Mouse (Mus musculus) natural killer cell, adult 2 months (primary cell): ENCODE measurements around the gene Prkg1.

Source experiments
- DNase-seq, 2 experiments: peaks; one replicate each; pipeline ENCODE4 v3.0.0; 2022; ENCODE audit warnings: low spot score in 2 of 2

The Prkg1 gene

DNA sequence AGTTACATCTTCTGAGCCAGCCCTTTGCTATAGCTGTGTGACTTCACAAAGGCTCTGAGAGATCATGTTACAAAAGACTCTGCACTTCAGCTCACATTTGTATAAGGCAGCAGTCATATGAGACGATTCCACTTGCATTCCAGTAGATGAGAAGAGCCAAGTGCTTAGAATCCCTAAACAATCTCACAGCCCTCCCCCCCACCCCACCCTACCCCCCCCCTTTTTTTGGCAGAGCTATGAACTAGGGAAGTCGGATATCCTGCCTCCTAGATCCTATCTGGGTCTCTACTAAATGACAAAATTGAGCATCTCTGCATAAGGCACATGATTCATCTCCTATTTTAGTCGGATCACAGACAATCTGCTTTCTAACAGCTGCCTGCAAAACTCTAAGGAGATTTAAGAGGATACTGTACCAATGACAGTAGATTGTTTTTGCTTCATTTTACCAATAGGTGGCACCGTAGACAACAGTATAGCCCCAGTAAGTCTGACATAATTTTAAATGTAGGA is 921.7 kb downstream of the Prkg1 start:
- DNase-seq = no peak

DNA sequence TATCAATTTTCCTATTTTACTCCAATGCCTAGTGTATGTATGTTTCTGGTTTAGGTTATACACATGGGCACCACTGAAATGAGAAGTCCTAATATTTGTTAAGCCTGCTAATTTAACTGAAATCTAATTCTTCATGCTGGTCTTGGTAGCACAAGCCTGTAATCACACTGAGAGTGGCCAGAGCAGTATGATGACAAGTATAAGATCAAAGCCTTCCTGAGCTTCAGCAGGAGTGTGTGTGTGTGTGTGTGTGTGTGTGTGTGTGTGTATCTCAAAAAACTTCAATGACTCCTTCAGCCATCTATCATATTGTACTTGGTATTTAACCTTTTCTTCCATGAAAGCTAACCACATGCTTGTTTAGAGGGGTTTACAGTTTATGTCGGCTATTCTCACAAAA is 922.2 kb downstream of the Prkg1 start:
- DNase-seq = no peak

DNA sequence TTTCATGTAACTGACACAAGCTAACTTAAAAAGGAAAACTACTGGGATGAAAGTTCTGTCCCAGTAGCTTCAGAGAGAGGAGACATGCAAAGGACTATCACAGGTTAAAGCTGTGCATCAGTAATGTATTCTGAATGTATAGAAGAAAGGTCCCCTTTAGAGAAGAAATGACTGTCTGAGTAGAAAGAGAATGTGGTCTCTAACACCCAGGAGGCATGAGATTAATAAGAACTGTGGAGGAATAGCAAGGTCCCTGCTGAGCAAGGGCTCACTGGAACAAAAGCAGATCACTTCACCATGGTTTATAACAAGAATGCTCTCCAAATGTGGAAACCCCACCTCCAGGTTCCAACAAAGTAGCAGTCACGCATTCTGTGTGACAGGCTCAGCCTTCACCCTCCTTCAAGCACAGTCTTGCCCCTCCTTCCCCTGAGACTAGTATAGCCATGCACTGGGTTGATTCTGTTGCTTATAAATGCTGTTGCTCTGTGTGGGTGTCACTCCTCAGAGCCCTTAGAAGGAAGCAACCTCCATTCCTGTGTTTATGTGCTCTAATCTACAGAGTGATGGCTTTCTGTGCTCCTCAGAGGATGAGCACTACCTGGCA is 931.7 kb downstream of the Prkg1 start:
- no peak for DNase-seq

DNA sequence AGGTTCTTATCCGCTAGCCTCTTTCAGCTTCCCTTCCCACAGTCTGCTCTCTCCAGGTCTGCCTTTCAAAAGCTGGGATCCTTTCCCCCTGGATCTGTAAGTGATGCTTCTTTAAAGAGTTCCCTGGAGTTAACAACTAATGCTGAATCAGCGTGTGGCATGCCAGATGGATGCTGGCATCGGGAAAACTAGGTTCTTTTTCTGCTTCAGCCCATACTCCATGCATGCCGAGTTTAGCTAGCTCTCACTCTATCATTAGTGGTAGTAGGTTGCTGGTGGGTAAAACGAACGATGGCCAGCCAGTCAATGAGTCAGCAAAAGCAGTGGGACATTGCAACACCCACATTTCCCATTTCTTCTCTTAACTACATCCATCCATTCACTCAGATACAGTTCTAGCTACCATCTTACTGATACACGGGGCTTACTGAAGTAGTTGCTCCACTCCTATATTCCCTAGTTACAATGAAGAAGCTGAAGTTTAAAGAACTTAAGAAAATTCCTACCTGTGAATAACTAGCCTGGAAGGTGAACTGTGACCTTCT is 935.5 kb downstream of the Prkg1 start:
- DNase-seq = no peak

DNA sequence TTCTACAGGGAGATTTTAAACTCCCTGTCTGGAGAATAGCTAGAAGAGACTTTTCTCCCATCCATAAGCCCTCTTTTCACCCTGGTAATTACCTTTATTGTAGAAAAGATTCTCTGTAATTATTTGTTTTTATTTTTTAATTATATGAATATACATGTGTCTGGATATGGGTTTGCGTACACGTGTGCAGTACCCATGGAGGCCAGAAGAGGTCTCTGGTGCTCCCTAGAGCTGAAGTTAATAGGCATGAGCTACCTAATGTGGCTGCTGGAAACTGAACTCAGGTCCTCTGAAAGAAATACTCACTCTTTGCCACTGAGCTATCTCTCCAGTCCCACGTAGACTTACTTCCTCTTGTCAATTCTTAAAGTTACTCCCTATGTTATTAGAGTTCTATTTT is 937.0 kb downstream of the Prkg1 start:
- DNase-seq = no peak

DNA sequence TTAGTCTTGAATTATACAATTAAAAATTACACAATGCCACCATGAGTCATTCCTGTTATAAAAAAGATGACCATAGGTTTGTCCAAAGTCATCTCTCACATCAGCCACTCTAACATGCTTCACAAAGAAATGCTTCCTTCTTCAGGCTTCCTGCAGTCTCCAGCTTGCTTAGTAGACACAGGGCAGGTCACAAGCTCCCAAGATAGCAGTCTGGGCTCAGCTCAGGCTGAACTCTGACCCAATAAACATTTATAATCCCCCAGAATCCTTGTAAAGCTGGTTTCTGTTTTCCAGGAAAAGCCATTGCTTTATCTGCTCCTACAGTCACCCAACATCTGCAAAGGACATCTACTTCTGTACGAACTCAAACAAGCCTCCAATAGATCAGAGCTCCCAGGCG is 938.7 kb downstream of the Prkg1 start:
- DNase-seq = no peak

DNA sequence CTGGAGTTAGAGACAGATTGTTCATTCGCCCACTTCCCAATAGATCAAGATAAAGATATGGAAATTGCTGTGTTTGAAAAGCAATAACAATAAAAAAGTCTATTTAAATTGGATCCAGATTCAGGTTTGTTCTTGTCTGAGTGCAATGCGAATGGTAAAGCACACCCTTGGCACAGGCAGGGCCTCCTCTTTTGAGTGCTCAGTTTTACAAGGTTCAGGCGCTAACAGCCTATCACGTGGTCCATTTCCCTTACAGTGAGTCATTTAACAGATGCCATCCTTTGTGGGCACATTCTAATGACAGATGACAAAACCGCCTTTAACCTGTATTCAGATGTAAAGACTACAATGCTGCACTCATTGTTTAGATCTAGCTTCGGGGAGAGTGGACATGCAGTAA is 949.2 kb downstream of the Prkg1 start:
- DNase-seq = no peak

DNA sequence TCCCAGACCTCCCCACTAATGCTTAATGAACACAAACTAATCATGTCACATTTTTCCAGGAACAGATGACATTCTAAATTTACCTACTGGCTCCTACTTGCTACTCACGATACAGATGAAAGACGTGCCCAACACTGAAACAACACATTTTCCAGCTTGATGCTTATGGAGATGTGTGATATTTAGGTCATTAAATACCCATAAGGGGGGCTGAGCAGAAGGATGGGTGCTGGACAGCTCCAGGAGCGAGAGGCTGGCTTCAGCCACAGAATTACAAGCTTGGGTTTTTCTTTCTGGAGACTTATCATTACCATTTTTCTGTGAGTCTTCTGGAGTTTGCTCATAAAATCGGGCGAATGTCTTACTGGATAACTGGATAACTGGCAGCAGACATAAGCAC is 958.6 kb downstream of the Prkg1 start:
- DNase-seq = no peak

DNA sequence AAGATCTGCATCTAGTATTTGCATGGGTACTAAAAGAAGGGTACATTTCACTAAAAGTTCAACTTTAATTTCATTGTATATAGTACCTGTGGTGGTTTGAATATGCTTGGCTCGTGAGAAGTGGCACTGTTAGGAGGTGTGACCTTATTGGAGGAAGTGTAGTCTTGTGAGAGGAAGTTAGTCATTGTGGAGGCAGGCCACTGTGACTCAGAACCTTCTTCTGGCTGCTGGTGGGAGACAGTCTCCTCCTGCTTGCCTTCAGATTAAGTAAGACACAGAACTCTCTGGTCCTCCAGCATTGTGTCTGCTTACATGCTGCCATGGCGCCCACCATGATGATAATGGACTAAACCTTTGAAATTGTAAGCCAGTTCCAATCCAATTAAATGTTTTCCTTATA is 984.0 kb downstream of the Prkg1 start:
- no peak for DNase-seq

DNA sequence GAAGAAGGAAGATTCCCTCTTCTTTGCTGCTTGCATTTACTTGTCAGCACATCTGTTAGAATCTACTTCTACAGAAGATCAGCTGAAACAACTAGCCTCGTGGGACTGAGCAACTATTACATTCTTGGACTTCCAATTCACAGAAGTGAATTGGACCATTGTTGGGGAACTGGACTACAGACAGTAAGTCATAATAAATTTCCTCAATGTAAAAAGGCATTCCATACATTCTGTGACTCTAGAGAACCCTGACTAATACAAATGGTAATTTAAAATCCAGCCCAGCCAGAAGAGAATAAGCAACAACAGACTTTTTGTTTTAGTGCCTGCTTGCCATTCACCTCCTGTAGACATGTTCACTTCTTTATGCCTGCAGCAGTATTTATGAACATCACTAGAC is 996.5 kb downstream of the Prkg1 start:
- no peak for DNase-seq

DNA sequence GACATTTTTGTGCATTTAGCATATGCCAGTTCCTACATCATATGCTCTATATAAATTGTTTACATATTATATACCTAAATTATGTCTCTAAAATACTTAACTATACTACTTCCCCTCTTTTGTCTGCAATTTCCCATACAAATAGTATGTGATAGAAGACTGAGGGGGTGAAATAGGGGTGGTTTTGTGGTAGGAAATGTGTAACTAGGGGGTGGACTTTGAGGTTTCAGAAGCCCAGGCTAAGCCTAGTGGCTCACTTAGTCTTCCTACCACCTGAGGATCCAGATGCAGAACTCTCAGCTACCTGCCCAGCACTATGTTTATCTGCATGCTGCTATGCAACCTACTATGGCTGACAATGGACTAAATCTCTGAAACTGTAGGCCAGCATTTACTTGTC is 1020.4 kb downstream of the Prkg1 start:
- DNase-seq = no peak

DNA sequence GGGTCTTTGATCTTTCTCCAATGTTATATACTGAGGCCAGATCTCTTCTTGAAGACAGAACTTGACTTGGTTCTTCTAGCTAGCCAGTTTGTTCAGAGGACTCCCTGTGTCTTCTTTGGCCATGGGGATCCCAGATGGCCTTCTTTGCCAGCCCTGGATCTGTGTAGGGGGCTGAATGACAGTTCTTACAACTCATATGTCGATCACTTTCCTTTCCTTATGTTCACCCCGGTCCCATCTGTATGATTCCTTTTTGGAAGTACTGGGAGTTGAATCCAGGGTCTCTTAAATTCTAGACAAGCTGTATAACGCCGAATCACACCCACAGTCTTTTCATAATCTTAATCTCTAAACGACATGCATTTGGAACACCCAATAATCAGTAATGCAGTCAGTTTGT is 1065.7 kb downstream of the Prkg1 start:
- no peak for DNase-seq

DNA sequence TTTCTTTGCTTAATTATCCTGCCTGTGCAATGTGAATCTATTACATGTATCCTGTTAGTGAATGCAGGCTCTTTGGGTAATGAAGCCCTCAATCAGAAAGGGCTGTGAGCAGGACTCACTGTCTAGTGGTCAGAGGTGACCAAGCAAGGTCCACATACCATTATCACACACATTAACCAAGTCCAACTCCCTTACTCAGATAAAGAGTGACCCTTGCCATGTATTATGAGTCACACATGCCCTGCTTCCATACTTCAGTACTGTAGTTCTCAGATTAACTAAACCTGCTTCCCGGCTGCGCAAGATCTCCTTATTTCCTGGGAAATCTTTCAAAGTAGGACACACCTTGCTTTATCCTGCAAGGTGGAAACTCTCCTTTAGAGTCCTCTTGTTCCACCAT is 1073.6 kb downstream of the Prkg1 start:
- no peak for DNase-seq

DNA sequence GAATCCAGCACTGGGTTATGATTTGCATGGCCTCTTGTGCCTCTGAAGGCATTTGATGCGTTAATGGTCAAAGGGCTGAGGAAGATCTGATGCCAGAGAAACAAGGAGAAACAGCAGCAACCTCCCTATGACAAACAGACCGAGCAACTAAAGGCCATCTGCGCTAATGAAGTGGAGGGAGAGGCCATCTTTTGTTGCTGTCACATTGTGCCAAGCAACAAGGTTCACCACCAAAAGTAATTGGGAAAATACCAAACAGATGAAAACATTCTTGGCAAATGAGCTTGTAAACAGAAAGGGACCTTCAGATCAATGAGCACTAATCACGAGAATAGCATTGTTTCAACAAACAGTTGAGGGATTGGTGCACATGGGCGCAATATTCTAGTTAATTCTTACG is 1074.1 kb downstream of the Prkg1 start:
- DNase-seq = no peak

DNA sequence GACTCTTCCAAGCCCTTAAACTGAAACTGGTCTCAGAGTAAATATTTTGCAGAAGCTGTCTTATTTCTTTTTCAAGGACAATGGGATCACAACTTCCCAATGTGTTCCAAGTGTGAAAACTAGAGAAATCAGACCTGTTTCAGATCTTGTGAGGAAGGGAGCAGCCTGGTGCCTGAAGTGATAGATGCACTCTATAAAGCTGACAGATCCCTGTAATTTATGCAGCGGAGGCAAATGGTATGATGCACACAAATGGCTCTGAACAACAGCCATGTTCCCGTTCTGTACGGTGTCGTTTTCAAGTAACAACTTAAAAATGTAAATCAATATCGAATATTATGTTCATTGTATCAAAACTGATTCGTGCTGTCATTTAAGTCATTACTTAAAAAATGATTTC is 1076.9 kb downstream of the Prkg1 start:
- DNase-seq = no peak

DNA sequence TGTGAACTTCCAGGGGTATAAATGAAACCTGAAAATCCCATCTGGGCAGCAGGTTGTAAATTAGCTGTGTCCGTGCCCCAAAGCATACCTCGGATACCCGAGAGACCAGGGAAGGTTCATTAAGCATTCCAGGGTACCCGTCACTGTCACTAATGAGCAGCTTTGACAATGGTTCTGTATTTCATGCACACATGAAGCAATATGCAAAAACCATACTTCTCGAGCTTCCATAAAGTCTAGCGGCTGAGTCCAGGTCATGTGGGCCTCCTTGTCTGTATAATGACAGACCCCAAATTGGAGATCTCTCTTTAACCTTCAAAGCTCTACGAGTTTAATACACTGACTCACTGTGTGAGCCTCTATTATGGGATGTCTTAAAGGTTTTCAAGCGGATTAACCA is 1088.5 kb downstream of the Prkg1 start:
- no peak for DNase-seq

DNA sequence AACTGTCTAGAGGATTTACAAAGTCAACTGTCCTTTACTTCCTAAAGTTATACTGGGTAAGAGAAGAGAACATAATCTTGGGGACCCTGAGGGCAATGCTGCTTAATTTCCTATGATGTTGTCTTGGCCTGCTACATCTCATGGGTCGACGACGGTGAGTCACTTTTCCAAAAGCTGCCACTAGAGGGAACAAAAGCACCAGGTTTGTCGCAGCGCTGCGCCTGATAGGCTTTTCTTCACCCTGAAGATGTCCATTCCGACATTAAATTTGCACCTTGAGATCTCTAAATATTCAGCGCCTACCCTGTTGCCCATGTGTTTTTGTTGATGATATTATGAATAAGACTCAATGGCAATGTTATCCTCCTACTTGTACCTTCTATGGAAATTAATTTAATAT is 1100.6 kb downstream of the Prkg1 start:
- DNase-seq = no peak

DNA sequence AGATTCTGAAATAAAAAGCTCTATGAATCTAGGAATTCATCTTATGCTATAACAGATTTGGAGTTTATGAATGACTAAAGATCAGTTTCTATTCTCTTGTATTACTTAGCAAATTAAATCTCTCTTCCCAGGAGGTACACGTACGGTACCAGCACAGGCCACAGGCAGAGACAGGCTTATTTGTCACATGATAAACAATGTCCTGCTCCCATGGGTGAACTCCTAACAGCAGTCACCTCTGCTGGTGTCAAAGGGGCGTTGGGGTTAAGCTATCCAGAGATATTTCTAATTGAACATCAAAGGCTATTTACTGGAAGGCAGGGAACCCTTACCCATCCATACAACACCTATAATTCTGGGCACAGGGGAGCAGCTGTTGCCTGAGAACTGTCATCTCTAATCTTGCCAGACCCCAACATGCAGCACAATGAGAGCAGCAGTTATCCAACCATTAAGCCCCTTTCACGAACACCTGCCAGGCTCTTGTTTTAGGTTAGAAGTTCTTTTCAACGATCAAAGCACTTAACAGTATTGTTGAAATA is 1122.1 kb downstream of the Prkg1 start:
- no peak for DNase-seq

DNA sequence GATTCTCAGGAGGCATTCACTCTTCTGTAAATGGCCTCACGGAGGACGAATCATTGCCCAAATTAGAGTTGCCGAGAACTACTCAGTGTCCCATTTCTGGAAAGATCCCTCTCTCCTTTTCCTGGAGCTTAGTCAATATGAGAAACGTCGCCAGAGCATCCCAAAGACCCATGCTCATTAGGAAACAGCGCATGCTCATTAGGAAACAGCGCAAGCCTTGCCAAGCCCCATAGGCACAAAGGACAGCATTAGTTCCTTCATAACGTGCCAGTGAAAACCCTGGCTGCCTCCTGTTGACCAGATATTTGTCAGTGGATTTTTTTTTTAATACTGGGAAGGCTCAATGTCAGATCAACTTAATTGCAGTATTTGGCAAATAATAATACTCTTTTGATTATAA is 1127.4 kb downstream of the Prkg1 start:
- no peak for DNase-seq

DNA sequence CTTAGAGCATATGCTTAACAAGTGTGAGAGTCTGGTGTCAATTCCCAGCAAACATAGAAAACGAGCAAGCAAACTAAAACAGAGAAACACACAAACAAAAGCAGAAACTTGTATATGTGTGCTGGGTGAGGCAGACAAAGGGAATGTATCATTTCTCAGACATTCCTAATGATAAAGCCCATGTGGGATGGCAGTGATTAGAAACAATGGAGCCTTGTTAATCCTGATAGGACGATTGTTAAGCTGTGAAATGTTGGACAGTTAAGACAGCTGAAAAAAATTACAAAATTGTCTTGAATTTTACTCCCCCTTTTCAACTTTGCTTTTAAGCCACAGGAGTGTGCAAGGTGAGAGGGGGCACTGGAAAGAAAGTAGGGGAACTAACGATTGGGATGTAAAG is 1133.8 kb downstream of the Prkg1 start:
- no peak for DNase-seq

DNA sequence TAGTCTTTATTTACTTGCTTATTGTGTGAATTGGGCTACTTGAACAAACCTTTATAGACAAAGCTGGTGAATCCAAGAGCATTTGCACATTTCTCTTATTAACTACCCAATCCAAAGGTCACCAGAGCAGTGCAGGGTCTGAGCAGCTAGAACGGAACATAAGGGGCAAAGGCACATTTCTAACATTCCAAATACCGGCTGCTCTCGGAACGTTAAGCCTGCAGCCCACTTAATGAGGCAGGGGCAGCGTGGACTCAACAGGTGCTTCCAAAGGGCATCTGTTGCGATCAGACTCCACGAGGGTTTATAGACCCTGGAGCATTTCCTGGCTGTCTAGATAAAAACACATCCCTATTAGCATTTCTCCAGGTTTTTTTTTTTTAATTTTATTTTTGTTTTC is 1138.8 kb downstream of the Prkg1 start:
- DNase-seq = no peak

DNA sequence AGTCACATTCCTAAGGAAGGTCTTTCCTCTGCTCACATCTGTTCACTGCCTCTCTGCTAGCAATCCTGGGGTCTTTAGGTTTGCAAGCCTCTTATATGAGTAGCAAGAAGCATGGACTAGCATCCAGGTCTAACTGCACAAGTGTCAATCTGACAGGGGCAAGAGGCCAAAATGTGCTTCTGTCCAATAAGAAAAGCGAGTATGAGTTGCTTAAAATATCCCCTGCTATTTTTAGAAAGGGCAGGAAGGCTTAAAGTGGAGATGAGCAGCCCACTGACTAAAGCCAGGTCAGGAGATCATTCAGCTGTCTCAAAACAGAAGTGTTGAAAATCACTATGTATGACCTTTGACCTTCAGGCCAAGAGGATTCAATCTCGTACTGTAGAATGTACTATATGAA is 1139.4 kb downstream of the Prkg1 start:
- no peak for DNase-seq

DNA sequence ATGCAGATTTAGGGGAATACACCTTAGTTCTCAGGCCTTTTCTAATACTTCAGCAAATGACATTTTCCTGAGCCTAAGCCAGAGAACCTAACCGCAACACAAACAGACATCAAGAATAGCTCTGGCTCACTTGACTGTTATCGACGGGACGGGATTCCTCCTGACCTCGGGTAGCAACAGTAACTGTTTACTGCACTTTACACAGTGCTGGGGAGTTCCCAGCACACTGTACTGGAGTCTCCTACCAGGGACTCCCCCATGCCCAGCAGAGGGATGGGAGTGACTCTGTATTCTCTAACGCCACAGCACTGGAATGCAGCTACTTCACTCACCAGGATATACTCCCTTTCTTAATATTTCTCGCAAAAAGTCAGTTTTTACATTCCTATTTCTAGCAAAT is 1141.2 kb downstream of the Prkg1 start:
- no peak for DNase-seq
